Mouse (Mus musculus): ENCODE data around the gene Olfr38.

Gene Olfr38

DNA sequence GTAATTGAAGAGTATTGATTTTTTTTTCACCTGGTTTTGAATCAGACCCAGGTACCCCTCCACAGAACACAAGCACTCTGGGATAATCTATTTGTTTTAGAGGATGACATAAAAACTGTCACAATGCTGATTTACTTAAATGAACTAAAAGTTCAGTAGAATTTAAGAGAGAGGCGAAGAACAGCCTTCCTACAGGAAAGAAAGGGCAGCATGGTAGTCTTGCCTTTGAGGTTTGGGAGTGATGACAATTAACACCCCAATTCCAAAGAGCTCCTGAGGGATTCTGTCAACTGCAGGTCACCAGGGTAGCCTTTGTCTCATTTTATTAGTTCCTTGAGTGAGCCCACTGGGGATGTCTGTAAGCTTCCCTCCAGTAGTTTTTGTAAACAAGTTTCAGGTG, at the start of gene Olfr38:
TSS of gene Olfr38 (plus strand) at position 301 of the 400 bp plus-strand sequence.
- no peak for DNase-seq

DNA sequence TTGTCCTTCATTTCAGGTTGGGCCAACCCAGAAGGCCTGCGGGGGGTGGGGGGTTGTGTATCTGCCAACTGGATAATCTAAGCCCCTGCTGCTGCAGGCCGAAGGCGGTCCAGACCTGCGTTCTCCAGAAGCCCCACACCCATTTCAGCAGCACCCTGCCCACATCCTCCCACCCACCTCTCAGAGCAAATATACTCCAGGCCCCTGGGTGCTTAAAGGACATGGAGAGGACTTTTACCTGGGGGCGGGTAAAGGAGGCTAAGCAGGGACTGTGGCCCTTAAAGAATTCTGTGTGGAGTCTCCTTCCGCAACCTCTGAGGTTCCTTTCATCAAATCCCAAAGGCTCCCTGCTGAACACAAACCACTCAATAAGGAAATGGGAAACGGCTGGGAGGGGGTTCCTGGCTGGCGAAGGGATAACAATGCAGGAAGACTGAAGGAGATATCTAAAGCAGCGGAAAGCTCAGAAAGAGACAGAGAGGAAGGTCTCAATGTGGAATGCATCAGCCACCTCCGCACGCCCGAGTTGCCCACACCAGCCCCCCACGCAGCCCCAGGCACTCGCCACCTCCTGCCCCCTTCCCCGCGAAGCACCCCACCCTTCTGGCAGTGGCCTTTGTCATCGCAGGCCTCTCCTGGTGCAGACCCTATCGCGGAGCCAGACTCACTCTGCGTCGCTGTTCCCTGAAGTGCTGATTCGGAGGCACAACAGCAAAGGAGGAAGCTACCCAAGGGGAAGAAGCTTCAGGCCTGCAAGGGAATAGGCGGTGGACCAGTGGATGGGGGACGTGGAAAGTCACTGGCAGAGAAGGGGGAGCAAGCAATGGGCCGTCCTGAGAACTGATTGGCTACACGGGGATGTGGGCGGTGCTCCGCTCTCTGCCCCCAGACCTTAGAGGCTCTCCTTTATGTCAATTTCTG, 46.7 kb upstream of the Olfr38 start, which contains the start of gene Tcaf1:
TSS of gene Tcaf1 (minus strand) at position 798 of the 921 bp plus-strand sequence.
- DNase-seq: peak; percentile 75

DNA sequence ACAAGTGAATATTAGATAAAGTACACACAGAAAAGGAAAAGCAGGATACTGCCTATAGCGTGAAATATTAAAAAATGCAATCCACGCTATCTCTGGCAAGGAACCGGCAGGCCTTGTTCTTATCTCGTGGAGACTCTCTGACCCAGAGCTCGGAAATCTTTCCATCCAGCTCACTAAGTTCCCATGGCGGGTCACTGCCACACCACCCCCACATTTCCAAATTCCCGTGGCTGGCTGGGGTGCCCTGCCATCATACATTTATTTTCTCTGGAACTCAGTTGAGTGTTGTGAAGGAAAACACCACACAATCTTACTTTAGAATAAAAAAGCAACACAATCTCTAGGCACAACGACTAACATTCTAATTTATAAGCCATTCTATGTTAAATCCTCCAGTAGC, 41.5 kb upstream of the Olfr38 start:
- DNase-seq: no peak

DNA sequence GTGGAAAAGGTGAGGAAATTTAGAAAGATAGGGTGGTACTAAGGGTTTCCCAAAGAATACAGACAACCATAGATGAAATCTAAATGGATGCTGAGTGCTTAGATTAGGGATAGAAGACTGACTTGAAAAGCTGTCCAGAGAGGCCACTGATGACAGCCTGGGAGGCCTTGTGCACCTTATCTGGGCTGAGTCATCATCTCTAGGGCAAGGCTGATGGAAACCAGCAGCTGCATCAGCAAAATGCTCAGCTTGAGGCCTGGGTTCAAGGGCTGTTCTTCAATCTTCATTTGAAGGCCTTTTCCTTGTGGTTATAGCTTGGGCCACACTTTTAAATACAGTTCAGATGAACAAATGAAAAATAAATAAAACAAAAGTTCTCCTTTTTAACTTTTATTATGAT, 38.2 kb upstream of the Olfr38 start:
- no peak for DNase-seq

DNA sequence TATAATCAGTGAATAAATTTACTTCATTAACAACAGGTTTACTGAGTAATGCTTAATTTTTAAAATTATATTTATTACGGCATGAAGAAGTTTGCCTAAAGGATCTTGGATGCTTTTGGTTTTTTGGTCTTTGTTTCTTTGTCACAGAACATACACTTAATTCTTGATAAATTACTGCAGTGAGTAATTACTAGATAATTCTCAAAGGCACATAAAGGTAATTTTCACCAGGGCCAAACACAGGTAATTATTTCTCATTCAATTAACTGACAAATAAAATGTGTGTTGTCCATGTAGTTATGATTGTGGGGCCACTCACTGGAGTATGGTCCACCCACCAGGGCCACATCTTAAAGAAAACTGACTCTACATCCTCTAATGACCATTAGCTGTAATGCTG, 17.1 kb upstream of the Olfr38 start, which contains the start of gene Olfr453:
TSS of gene Olfr453 (plus strand) at position 301 of the 400 bp plus-strand sequence.
- no peak for DNase-seq

DNA sequence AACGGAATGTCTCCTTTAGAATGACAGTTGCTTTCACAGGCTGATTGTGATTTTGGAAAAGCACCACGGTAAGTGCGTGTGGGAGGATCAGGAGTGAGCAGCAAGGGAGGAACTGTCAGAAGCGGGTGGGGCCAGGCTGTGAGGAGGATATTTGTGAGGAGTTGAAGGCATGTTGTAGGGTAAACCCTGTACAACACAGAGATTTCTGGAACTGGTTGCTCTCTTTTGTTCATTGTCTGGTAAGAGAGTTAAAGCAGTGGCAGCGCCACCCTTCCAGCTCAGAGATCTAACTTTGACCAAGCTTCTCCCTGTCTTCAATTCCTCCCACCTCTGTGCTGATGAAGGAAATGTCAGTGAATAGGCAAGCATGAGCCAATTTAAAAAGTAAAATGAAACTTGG, 13.9 kb upstream of the Olfr38 start:
- no peak for DNase-seq

DNA sequence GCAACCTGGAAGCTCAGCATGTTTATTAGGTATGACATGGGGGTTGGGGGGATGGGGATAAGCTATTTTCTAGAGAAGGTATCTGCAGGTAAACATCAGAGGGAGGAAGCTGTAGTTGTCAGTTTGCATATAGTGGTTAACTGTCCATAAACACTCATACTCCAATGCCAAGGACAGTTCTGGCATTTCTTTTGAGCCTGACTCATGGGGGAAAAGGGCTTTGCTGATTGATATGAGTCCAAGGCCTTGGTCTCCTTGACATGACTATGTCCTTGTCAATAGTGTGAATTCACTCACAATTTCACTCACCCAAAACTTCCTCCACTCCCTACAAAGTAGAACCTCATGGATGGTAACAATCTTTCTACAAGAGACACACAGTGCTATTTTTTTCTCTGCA, 8.4 kb upstream of the Olfr38 start:
- no peak for DNase-seq

DNA sequence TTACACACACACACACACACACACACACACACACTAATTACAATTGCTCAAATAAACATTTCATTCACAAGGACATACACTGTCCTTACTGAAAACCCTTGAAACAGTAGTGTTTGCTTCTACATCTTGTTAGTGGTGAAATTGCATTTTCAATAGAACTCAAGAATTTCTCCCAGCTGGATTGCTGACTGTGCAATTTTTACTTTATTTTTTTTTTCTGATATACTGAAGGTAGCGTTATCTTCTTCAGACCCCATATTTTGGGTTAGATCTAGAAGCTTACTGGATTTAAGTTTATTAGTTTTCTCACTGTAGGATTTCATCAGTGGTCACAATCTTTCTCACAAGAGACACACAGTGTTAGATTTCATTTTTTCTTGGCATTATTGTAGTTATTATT, 20.9 kb downstream of the Olfr38 start:
- DNase-seq: no peak

DNA sequence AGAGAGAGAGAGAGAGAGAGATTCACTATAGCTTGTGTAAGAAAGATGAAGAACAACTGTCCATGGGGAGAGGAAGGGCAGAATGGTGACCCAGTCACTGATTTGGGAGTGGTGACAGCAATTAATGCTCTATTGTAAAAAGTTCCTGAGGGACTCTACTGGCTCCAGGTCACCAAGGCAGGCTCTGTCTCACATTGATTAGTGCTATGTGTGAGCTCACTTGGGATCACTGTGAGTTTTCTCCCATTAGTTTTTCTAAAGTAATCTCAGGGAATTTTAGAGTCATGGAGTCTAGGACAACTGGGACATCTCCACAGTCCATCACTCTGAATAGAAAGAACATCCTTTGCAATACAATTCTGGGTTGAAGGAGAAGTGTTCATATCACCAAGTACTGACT, 28.6 kb downstream of the Olfr38 start, which contains the start of gene Olfr452:
TSS of gene Olfr452 (plus strand) at position 301 of the 400 bp plus-strand sequence.
- DNase-seq: no peak

DNA sequence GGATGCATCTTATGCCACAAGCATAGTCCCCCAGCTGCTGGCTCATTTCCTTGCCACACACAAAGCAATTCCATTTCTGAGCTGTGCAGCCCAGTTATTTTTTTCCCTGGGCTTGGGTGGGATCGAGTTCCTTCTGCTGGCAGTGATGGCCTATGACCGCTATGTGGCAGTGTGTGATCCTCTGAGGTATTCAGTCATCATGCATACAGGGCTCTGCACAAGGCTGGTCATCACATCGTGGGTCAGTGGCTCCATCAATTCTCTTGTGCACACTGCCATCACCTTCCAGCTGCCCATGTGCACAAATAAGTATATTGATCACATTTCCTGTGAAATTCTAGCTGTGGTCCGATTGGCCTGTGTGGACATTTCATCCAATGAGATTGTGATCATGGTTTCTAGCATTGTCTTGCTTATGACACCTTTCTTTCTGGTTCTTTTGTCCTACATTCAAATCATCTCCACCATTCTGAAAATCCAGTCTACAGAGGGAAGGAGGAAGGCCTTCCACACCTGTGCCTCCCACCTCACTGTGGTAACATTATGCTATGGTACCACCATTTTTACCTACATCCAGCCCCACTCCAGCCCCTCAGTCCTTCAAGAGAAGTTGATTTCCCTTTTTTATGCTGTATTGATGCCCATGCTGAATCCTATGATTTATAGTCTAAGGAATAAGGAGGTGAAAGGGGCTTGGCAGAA, 34.2 kb downstream of the Olfr38 start:
- DNase-seq: no peak

DNA sequence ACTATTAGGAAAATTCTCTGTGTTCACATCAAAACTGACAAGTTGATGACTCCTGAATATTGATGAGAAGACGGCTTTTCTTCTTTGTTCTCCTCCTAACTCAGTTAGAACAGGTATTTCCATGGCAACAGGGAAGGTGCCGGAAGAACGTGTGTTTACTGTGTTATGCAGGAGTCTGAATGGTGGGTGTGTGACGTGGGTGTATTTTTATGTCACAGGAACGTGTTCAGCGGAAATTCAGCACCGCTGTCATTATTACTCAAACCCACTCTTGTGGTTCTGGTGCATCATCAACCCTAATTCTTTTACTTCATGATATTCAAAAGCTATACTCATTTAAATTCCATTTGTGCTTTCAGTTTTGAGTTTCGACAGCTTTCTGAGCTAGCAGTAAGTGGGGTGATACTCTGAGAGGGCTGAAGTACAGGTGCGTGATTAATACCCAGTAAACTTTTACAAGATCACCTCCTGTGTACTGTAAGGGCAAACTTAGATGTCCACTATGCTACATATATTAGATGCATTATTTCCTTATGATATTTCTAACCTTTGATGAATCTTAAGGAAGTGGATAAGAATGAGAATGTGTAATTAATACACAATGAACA, 34.8 kb downstream of the Olfr38 start:
- no peak for DNase-seq

DNA sequence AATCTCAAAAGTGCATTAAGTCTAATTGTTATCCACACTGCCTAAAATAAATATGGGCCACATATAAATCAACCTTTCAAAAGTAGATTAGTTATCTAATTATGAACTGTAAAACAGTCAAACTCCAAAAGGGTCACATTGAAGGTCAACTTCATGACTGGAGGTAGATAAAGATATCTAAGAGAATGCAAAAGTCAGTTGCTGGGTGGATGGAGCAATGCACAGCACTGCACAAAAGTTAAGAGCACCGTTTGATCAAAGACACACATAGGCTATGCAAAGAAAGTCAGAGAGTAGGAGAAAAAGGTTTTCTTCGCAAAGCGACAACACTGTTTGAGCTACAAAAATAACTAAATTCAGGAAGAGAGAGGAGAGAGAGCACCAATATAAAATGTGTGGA, 38.8 kb downstream of the Olfr38 start:
- no peak for DNase-seq

DNA sequence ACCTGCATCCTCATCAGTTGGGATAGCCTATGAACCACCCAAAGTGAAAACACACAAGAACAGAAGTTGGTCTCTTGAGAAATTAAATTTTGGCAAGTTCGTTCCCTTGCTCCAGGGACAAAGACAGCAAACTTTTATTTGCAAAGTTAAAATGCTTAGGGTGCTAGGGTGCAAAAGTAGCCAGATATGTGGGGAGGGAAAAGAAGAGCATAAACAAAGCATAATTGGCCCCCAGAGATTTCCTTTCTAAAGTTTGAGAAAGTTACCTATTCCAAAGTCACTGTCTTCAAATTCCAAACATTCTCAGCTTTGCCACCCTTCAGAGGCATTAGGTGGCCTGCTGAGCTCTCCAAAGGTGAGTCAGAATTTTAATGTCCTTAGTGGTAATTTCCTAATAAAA, 55.4 kb downstream of the Olfr38 start, which contains the start of gene Olfr450:
TSS of gene Olfr450 (plus strand) at position 301 of the 400 bp plus-strand sequence.
- DNase-seq: no peak
